30 mouse cellular contexts compared by ENCODE assay signal in genomic region chr12:118034990-118035389, GRCm38 (mm10).
DNase-seq lines count a peak whose midpoint lies in the region; ATAC-seq and TF ChIP-seq lines count a peak whose summit lies in the region.
"Had no signal": no experiment of that assay in that cellular context is flagged by ENCODE, and none has a peak within 500 bp of the region (broad histone marks: within the 10 kb centered on the region; RNA-seq: fewer than 3 reads in every experiment).

No protein-coding gene starts in this region.

- H3K9ac ChIP-seq in hindbrain, postnatal 0 days (replicated peaks; ENCODE audit: low read length), result no peak overlapping the region
- H3K9ac ChIP-seq: embryonic facial prominence, embryonic 12.5 days; heart, embryonic 12.5 days; hindbrain, embryonic 13.5 days; limb, embryonic 15.5 days; liver, embryonic 13.5 days; midbrain, embryonic 13.5 days; neural tube, embryonic 13.5 days; stomach, embryonic 15.5 days had no signal

- H3K4me3 ChIP-seq in cerebellum, adult 2 months (replicated peaks; ENCODE audit: insufficient read depth, low read depth, low read length), result no peak overlapping the region
- H3K4me3 ChIP-seq in hindbrain, postnatal 0 days (ENCODE audit: low read length), result no peak overlapping the region
- H3K4me3 ChIP-seq: embryonic facial prominence, embryonic 12.5 days; heart, embryonic 12.5 days; hindbrain, embryonic 13.5 days; layer of hippocampus, adult 2 months; limb, embryonic 10.5 days; limb, embryonic 15.5 days; liver, embryonic 13.5 days; megakaryocyte, embryonic 14.5 days; midbrain, embryonic 13.5 days; neural tube, embryonic 13.5 days; stomach, embryonic 15.5 days had no signal

- TF ChIP-seq POLR2A in cerebellum, adult 2 months (IDR thresholded peaks at IDR 0.05; ENCODE audit: borderline replicate concordance, insufficient read depth, low read length), result no peak

- TF ChIP-seq CTCF in cerebellum, adult 2 months (IDR thresholded peaks at IDR 0.05; ENCODE audit: borderline replicate concordance, insufficient read depth, low read depth, low read length), result no peak
- no peak for TF ChIP-seq CTCF in hindbrain, postnatal 0 days (IDR thresholded peaks at IDR 0.05; ENCODE audit: low read depth)

- WGBS in cerebellum, adult 2 months, result 3% methylated on average over 1 of the region's 1 CpGs
- 84% methylated on average over 1 of the region's 1 CpGs for WGBS in hindbrain, postnatal 0 days

- H3K27ac ChIP-seq in cerebellum, adult 2 months (ENCODE audit: insufficient read depth, low read length), result peak overlapping the region; percentile 39
- H3K27ac ChIP-seq in hindbrain, postnatal 0 days, result no peak overlapping the region
- H3K27ac ChIP-seq: embryonic facial prominence, embryonic 12.5 days; hindbrain, embryonic 13.5 days; layer of hippocampus, adult 2 months; limb, embryonic 10.5 days; limb, embryonic 15.5 days; liver, embryonic 13.5 days; midbrain, embryonic 13.5 days; neural tube, embryonic 13.5 days; stomach, embryonic 15.5 days had no signal

- H3K4me1 ChIP-seq in cerebellum, adult 2 months (ENCODE audit: control insufficient read depth, insufficient read depth, low read length), result peaks cover 9% of the 10 kb centered on the region
- H3K4me1 ChIP-seq in hindbrain, postnatal 0 days (ENCODE audit: insufficient read depth, low read length), result no peaks in the 10 kb centered on the region
- H3K4me1 ChIP-seq: embryonic facial prominence, embryonic 12.5 days; heart, embryonic 12.5 days; hindbrain, embryonic 13.5 days; limb, embryonic 10.5 days; limb, embryonic 15.5 days; liver, embryonic 13.5 days; megakaryocyte, embryonic 14.5 days; midbrain, embryonic 13.5 days; neural tube, embryonic 13.5 days; stomach, embryonic 15.5 days had no signal

- no peak for ATAC-seq in hindbrain, postnatal 0 days
- ATAC-seq: CD4-positive, CD25-positive, alpha-beta regulatory T cell, adult 4 months; forebrain, embryonic 14.5 days; intestine, postnatal 0 days; lung, postnatal 0 days; midbrain, embryonic 13.5 days had no signal

- no peaks in the 10 kb centered on the region for H3K36me3 ChIP-seq in hindbrain, postnatal 0 days (ENCODE audit: insufficient read depth, low read length)
- H3K36me3 ChIP-seq: embryonic facial prominence, embryonic 12.5 days; heart, embryonic 12.5 days; hindbrain, embryonic 13.5 days; limb, embryonic 10.5 days; limb, embryonic 15.5 days; liver, embryonic 13.5 days; midbrain, embryonic 13.5 days; neural tube, embryonic 13.5 days; stomach, embryonic 15.5 days had no signal

- peak; percentile 30 for DNase-seq in heart, adult 11 months
- no peak for DNase-seq in heart, adult 9 months (ENCODE audit: low spot score in 2 of 2)
- DNase-seq in cerebellum, adult 2 months, result peak; percentile 50 to 81
- DNase-seq in cerebellum, postnatal 14 days, result peak; percentile 49 to 73
- no peak for DNase-seq in frontal cortex, postnatal 25 days (ENCODE audit: low spot score in 2 of 2)
- no peak for DNase-seq in Muller cell, postnatal 12 days (ENCODE audit: inconsistent ontology term)
- no peak for DNase-seq in hindbrain, postnatal 0 days (ENCODE audit: low spot score)
- DNase-seq: adrenal gland, adult 2 months; adrenal gland, postnatal 36 days; embryo, embryonic 11 days; heart, postnatal 4 days; kidney, adult 9 months; kidney, postnatal 10 days; liver, embryonic 13.5 days; lung, adult 18-20 months; lung, postnatal 4 days had no signal

- no peak overlapping the region for H3K4me2 ChIP-seq in hindbrain, postnatal 0 days (ENCODE audit: low read depth, low read length)
- H3K4me2 ChIP-seq: embryonic facial prominence, embryonic 12.5 days; heart, embryonic 12.5 days; hindbrain, embryonic 13.5 days; limb, embryonic 15.5 days; liver, embryonic 13.5 days; midbrain, embryonic 13.5 days; neural tube, embryonic 13.5 days; stomach, embryonic 15.5 days had no signal

- no peaks in the 10 kb centered on the region for H3K9me3 ChIP-seq in hindbrain, postnatal 0 days (ENCODE audit: low read length)
- H3K9me3 ChIP-seq: embryonic facial prominence, embryonic 12.5 days; heart, embryonic 12.5 days; hindbrain, embryonic 13.5 days; limb, embryonic 10.5 days; limb, embryonic 15.5 days; liver, embryonic 13.5 days; megakaryocyte, embryonic 14.5 days; midbrain, embryonic 13.5 days; neural tube, embryonic 13.5 days; stomach, embryonic 15.5 days had no signal

- H3K27me3 ChIP-seq in cerebellum, adult 2 months (ENCODE audit: control insufficient read depth, insufficient read depth, low read length), result no peaks in the 10 kb centered on the region
- no peaks in the 10 kb centered on the region for H3K27me3 ChIP-seq in hindbrain, postnatal 0 days (ENCODE audit: insufficient read depth, low read length)
- H3K27me3 ChIP-seq: embryonic facial prominence, embryonic 12.5 days; heart, embryonic 12.5 days; hindbrain, embryonic 13.5 days; limb, embryonic 15.5 days; liver, embryonic 13.5 days; midbrain, embryonic 13.5 days; stomach, embryonic 15.5 days had no signal

Comparison
In these comparisons a context has a peak if more than half of its experiments do, and no peak if none do; other contexts are left out.
1. DNase-seq: peak in heart, adult 11 months (single experiment), cerebellum, adult 2 months (2 of 2) and cerebellum, postnatal 14 days (2 of 2); none in heart, adult 9 months (0 of 2), frontal cortex, postnatal 25 days (0 of 2), Muller cell, postnatal 12 days (single experiment) and hindbrain, postnatal 0 days (single experiment).